Mouse (Mus musculus): ENCODE data around the gene Glb1.
"Not testable (repeated sequence)": the region's sequence is repeated elsewhere in the genome, so short reads cannot be mapped to it uniquely, and the experiment has no call there.

Gene Glb1

DNA sequence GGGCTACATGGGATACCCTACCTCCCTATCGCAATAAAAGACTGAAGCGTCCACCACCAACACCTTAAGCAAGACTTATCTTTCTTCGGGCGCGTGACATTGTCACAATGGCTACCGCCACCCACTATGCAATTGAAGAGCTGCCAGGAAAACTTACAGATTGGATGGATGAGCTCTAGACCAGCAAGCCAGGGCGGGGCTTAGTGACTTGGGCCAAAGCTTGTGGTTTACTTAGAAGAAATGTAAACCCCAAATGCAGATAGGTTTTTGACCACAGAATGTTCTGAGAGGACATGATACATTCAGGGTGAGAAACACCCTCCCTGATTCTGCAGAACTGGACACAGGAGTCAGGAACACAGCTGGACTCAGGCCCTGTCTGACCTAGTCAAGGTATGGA, 100.2 kb downstream of the Glb1 start:
- no peak for DNase-seq (ENCODE audit: low spot score)

- DNase-seq (ENCODE audit: low spot score): no peak
These were observed 101.0 kb downstream of the Glb1 start for GRCm38 (mm10) chr9:114501913-114502312.

DNA sequence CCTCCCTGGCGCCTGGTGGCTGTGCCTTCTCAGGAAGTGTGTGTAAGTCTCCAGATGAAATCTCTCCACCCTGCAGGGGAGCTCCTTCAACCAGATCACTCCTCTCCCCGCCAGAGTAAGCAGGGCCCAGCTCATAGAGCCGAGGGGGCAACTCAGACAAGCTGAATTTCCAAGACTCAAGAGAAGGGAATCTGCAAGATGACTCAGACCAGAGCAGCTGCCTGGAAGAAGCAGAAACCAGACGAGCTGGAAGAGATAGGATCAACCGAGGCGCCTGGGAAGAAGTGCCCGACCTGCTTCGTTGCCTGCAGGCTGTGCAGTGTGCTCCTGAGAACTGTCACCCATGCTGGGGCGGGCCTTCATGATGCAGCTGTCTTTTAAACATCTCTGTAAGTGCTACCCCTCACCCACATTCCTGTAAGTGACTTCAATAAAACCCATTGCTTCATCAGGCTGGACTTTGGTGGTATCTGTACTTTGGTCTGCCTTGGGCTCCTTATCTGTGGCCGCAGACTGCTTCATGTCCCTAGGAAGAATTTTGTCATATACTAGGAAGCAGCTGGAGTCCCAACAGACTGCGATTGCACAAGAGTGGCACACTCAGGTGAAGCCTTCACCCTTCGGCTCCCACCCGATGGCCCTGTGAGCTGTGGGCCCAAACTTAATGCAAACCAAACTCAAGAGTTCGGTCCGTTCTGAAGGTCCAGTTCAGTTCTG, 102.0 kb downstream of the Glb1 start:
- peak; percentile 70 for DNase-seq (ENCODE audit: low spot score)

DNA sequence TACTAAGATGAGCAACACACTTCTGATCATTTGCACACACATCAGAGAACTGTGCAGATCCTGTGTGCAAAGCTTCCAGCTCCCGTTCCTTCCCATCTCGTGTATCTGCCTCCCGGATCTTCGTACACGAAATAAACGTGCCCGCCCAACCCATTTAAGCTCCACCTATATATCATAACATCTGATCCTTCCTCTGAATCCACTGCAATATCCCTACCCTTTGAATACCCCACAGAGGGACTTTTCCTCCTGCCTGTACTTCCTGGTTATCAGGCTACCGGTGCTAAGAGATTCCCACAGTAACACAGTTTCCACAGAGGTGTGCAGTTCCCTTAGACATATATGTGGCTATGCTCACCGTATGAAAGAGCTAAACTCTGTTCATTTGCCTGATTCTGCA, 103.9 kb downstream of the Glb1 start, which contains the start of gene Ccr4:
Ccr4 (minus strand) TSS at position 101 of the 400 bp plus-strand sequence.
- no peak for DNase-seq (ENCODE audit: low spot score)

DNA sequence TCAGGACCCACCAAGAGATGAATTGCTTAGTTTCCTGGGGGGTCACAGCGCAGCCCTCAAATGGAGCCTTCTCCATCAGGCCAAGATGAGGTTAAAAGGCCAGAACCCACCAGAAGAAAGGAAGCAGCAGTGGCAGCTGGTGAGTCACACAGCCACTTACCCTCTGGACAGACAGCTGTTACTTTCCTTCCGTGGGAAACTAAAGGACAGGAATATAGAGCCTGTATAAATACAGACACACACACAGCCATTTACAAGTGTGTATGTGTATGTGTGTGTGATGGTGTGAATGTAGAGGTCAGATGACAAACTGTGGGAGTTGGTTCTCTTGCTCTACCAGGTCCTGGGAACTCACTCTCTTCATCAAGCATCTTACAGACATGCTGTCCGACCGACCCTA, 105.7 kb downstream of the Glb1 start:
- DNase-seq (ENCODE audit: low spot score): no peak

GRCm38 (mm10) chr9:114507421-114507820, 106.5 kb downstream of the Glb1 start:
- DNase-seq (ENCODE audit: low spot score): no peak

DNA sequence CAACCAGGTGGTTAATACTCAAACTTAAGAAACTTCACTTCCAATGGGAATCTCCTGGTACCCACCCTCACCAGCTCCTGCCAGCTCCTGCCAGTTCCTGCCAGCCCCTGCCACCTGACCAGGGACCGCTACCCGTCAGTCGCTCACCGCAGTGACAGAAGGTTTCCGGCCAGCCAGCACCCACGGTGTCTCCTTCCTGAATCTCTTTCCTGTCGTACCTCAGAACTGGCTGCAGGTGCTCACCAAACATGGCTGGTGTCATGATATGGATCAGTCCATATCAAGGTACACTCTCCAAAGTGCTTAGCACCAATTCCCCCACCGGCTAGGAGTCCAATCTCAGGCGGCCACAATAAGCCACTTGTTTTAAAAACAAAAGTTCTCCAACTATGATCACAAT, 108.9 kb downstream of the Glb1 start:
- no peak for DNase-seq (ENCODE audit: low spot score)

DNA sequence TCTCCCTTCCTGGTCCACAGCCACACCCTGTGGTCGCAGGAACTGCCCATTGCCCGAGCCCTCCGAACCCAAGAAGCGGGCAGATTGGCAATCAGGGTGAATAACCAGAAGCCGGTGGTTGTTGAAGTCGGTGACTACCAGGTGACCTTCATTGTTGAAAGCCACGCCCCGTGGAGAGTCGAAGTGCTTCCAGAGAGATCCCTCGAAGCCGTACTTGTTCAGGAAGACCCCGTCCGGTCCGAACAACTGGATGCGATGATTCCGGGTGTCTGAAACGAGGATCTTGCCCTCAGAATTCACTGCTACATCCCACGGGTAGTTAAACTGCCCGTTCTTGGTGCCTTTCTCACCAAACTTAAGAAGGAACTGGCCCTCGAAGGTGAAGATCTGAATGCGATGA, 112.0 kb downstream of the Glb1 start:
- DNase-seq (ENCODE audit: low spot score): no peak

DNA sequence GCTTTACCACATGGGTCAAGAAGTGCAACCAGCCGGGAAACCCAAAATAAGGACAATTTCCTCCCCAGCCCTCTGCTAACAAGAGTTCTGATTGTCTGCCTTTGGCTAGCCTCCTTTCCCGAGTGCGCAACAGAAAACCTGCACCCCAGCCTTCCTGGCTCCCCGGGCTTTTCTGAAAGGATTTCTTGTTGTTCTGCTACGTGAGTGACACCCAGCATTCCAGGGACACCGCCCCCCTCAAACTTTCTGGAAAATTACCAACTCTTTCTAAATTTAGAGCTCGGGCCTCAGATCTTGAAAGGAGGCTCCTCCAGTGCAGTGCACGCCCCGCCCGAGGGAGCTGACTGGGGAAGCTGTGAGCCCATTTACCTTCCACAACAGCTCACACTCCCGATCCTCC, 114.5 kb downstream of the Glb1 start, which contains the start of gene C130032M10Rik:
C130032M10Rik (plus strand) TSS at position 334 of the 400 bp plus-strand sequence.
- DNase-seq (ENCODE audit: low spot score): no peak

GRCm38 (mm10) chr9:114517924-114518497, 117.1 kb downstream of the Glb1 start:
- no peak for DNase-seq (ENCODE audit: low spot score)

DNA sequence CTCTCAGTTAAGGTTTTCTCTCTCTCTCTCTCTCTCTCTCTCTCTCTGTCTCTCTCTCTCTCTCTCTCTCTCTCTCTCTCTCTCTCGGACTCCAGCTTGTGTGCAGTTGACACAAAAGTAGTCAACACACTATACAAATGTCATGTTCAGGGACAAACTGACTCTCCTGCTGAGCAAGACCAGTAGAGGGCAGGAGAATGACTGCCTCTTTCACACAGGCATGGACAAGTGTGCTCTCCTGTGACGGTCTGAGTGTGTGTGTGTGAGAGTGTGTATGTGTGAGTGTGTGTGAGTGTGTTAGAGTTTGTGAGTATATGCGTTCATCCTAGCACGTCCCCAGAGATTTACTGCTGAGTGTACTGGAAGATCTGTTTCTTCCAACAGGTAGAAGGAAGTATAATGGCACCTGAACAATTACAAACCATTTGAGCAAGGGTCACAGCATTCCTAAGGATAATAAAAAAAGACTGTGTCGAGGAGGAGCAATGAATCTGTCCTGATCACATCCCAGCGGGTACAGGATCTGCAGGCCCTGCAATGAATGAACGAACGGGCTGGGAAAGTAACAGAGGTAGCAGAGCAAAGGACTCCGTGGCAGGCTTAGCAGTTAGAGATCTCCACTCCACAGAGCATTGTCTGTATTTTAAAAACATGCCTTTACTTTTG, 118.1 kb downstream of the Glb1 start:
- DNase-seq (ENCODE audit: low spot score): no peak

- DNase-seq (ENCODE audit: low spot score): not testable (repeated sequence)
These were observed 119.7 kb downstream of the Glb1 start for GRCm38 (mm10) chr9:114520529-114520928.

- no peak for DNase-seq (ENCODE audit: low spot score)
These were observed 121.2 kb downstream of the Glb1 start for GRCm38 (mm10) chr9:114522041-114522440.

DNA sequence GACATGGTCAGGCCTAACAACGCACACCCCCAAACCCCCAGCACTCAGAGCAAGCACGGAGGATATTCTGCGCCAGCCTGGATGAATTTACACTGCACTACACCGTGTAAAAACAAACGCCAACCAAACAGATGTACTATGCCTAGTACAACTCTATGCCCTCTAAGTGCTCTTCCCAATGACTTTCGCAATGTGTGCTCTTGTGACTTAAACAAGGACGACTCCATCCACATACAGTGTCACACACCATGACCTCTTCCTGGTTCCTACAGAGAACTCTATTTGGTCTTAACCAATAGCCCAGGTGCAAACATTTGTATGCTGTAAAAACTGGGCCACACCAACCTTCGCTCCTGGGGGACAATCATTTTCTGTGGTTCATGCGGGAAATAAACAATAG, 121.6 kb downstream of the Glb1 start:
- no peak for DNase-seq (ENCODE audit: low spot score)

Data from urinary bladder, postnatal 14 days (tissue).